Mouse (Mus musculus) heart, postnatal 36 days (tissue): ENCODE results near the gene BC004004. TPM values are rescaled to one million over a fixed set of nuclear protein-coding genes. Genes with fewer than 3 reads are reported as not detected.

Experiments
- total RNA-seq, 2 experiments: library from RNA; stranded (reverse); gene quantifications; 2 replicates each; pipeline ENCODE4 v1.2.3; 2021

The BC004004 gene
- total RNA-seq, 2 experiments from 2014 or later = 228 to 258 TPM

Other genes with a start within 250 kb of the BC004004 start
- 10 to 100 TPM; 54.9 to 60.9 TPM for gene Srsf3, start 236.2 kb upstream of the BC004004 start, total RNA-seq
- 10 to 100 TPM; 40.8 to 83.9 TPM for gene Cdkn1a, start 177.8 kb upstream of the BC004004 start, total RNA-seq
- under 1 TPM; 0.43 to 0.50 TPM for gene Rab44, start 154.6 kb upstream of the BC004004 start, total RNA-seq
- gene Cpne5, start 30.6 kb upstream of the BC004004 start, total RNA-seq = 1 to 10 TPM; 2.8 to 4.6 TPM
- gene Ppil1, start 4.6 kb upstream of the BC004004 start, total RNA-seq = 10 to 100 TPM; 27.0 to 27.2 TPM
- 10 to 100 TPM; 35.9 to 42.4 TPM for gene Pi16, start 48.9 kb downstream of the BC004004 start, total RNA-seq
- 100 to 1,000 TPM; 201 to 211 TPM for gene Mtch1, start 79.1 kb downstream of the BC004004 start, total RNA-seq
- 1 to 10 TPM; 3.5 to 4.5 TPM for gene Fgd2, start 92.1 kb downstream of the BC004004 start, total RNA-seq
- 10 to 100 TPM; 22.3 to 36.3 TPM for gene Pim1, start 222.0 kb downstream of the BC004004 start, total RNA-seq